25 mouse cellular contexts compared by ENCODE assay signal in the genomic region with DNA sequence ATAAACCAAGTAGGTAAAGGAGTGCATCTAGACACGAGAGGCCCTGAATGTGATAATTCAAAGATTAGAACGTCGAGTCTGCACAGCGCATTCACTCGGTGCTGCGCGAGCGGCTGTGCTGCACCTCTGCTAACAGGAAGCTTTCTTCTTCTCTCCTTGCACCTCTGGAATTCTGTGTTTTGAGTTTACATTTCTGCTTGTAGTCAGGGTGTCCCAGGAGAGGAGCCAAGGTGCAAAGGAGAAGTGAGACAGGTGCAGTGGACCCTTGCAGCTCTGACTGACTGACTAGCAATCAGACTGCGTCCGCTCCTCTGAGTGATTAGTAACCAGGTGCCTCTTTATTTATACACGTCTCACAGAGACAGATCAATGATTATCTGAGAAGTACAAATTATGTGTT. TPM values are rescaled to one million over a fixed set of nuclear protein-coding genes. Genes with fewer than 3 reads are reported as not detected.
A peak's percentile ranks its signal among the peaks of the same experiment; 100 is the strongest.
DNase-seq lines count a peak whose midpoint lies in the region; ATAC-seq lines count a peak whose summit lies in the region.
"Had no signal": no experiment of that assay in that cellular context is flagged by ENCODE, and none has a peak within 500 bp of the region (broad histone marks: within the 10 kb centered on the region; RNA-seq: fewer than 3 reads in every experiment).

No protein-coding gene starts in this region.

- no peak for ATAC-seq in kidney, embryonic 14.5 days (ENCODE audit: low FRiP score, low TSS enrichment)
- ATAC-seq in forebrain, embryonic 11.5 days (replicated peaks; ENCODE audit: low FRiP score) = no peak
- ATAC-seq in frontal cortex, adult (ENCODE audit: low TSS enrichment) = no peak
- ATAC-seq: forebrain, embryonic 15.5 days had no signal

- H3K27ac ChIP-seq in kidney, embryonic 14.5 days (ENCODE audit: low read depth, low read length) = no peak overlapping the region
- no peak overlapping the region for H3K27ac ChIP-seq in forebrain, embryonic 11.5 days (ENCODE audit: low read depth, low read length)
- H3K27ac ChIP-seq: forebrain, embryonic 15.5 days; heart, adult 2 months; heart, embryonic 15.5 days; hindbrain, embryonic 13.5 days; limb, embryonic 13.5 days; liver, embryonic 13.5 days; lung, embryonic 15.5 days had no signal

- H3K4me3 ChIP-seq in kidney, embryonic 14.5 days (ENCODE audit: low read length) = no peak overlapping the region
- H3K4me3 ChIP-seq in forebrain, embryonic 11.5 days (ENCODE audit: low read depth, low read length) = no peak overlapping the region
- H3K4me3 ChIP-seq: forebrain, embryonic 15.5 days; heart, adult 2 months; heart, embryonic 15.5 days; hindbrain, embryonic 13.5 days; limb, embryonic 13.5 days; liver, embryonic 13.5 days; lung, embryonic 15.5 days had no signal

- intact Hi-C loops in left cerebral cortex, postnatal 36 days (cut with DNase I) = no loop called here

- no peak overlapping the region for H3K4me2 ChIP-seq in kidney, embryonic 14.5 days (replicated peaks; ENCODE audit: low read depth, low read length)
- no peak overlapping the region for H3K4me2 ChIP-seq in forebrain, embryonic 11.5 days (ENCODE audit: low read depth, low read length, severe bottlenecking)
- H3K4me2 ChIP-seq: forebrain, embryonic 15.5 days; heart, embryonic 15.5 days; hindbrain, embryonic 13.5 days; limb, embryonic 13.5 days; liver, embryonic 13.5 days; lung, embryonic 15.5 days had no signal

- H3K27me3 ChIP-seq in kidney, embryonic 14.5 days (ENCODE audit: control insufficient read depth, insufficient read depth, low read length) = no peaks in the 10 kb centered on the region
- H3K27me3 ChIP-seq in forebrain, embryonic 11.5 days (ENCODE audit: control insufficient read depth, insufficient read depth, low read length) = no peaks in the 10 kb centered on the region
- H3K27me3 ChIP-seq: forebrain, embryonic 15.5 days; lung, embryonic 15.5 days had no signal

- no peaks in the 10 kb centered on the region for H3K36me3 ChIP-seq in kidney, embryonic 14.5 days (ENCODE audit: control insufficient read depth, insufficient read depth, low read length)
- no peaks in the 10 kb centered on the region for H3K36me3 ChIP-seq in forebrain, embryonic 11.5 days (ENCODE audit: control insufficient read depth, insufficient read depth, low read length)
- H3K36me3 ChIP-seq: forebrain, embryonic 15.5 days; heart, embryonic 15.5 days; hindbrain, embryonic 13.5 days; limb, embryonic 13.5 days; liver, embryonic 13.5 days; lung, embryonic 15.5 days had no signal

- peak; percentile 64 for DNase-seq in kidney, adult 18-20 months
- DNase-seq in B cell, adult 2 months = peak; percentile 75 to 79
- peak; percentile 84 to 88 for DNase-seq in kidney, adult 8-10 months
- peak; percentile 66 to 89 for DNase-seq in kidney, postnatal 25 days
- DNase-seq in forebrain, embryonic 11.5 days (ENCODE audit: low spot score) = no peak
- DNase-seq in left cerebral cortex, postnatal 36 days (ENCODE audit: low spot score in 2 of 2) = no peak
- DNase-seq: adrenal gland, postnatal 10 days; cerebellum, adult 18-20 months; cerebellum, postnatal 36 days; embryo, embryonic 11 days; gastrocnemius, postnatal 36 days; heart, adult 2 months; heart, postnatal 36 days; liver, embryonic 13.5 days; lung, postnatal 4 days; midbrain, embryonic 14.5 days; retina, postnatal 1 day; right cerebral cortex, postnatal 25 days had no signal

- no peaks in the 10 kb centered on the region for H3K9me3 ChIP-seq in kidney, embryonic 14.5 days (ENCODE audit: control insufficient read depth, low read length)
- no peaks in the 10 kb centered on the region for H3K9me3 ChIP-seq in forebrain, embryonic 11.5 days (ENCODE audit: control insufficient read depth, low read length)
- H3K9me3 ChIP-seq: forebrain, embryonic 15.5 days; heart, embryonic 15.5 days; hindbrain, embryonic 13.5 days; limb, embryonic 13.5 days; liver, embryonic 13.5 days; lung, embryonic 15.5 days had no signal

- peaks cover 3% of the 10 kb centered on the region; the same call in 1 of the 2 replicates for H3K4me1 ChIP-seq in kidney, embryonic 14.5 days (ENCODE audit: control insufficient read depth, insufficient read depth, low read length)
- H3K4me1 ChIP-seq in forebrain, embryonic 11.5 days (replicated peaks; ENCODE audit: control insufficient read depth, insufficient read depth, low read length) = no peaks in the 10 kb centered on the region; the same call in 1 of the 2 replicates
- H3K4me1 ChIP-seq: lung, embryonic 15.5 days had no signal

- 84% methylated on average over 11 of the region's 11 CpGs for WGBS in kidney, embryonic 14.5 days
- WGBS in forebrain, embryonic 11.5 days = 84% methylated on average over 11 of the region's 11 CpGs

- no peak overlapping the region for H3K9ac ChIP-seq in kidney, embryonic 14.5 days (ENCODE audit: low read depth, low read length)
- no peak overlapping the region for H3K9ac ChIP-seq in forebrain, embryonic 11.5 days (ENCODE audit: low read length)
- H3K9ac ChIP-seq: forebrain, embryonic 15.5 days; heart, embryonic 15.5 days; hindbrain, embryonic 13.5 days; limb, embryonic 13.5 days; liver, embryonic 13.5 days; lung, embryonic 15.5 days had no signal

RNA-seq across cellular contexts. Expression of gene Gm12184, which starts 16.7 kb away (rescaled TPM):
- 5.6 and 7.6 TPM in 2 replicates for polyA plus RNA-seq in kidney, embryonic 14.5 days (2014; fragmentation: Nextera tagmentation; extraction: Ambion mirVana)
- 12.3 and 12.7 TPM in 2 replicates for polyA plus RNA-seq in forebrain, embryonic 11.5 days (2014; fragmentation: Nextera tagmentation; extraction: Ambion mirVana)
- 1 to 10 TPM; 1.3 to 3.0 TPM for total RNA-seq in left cerebral cortex, postnatal 36 days (2021)

RNA-seq across cellular contexts. Expression of gene Trim7, which starts 17.3 kb away (rescaled TPM):
- polyA plus RNA-seq in kidney, embryonic 14.5 days (2014; fragmentation: Nextera tagmentation; extraction: Ambion mirVana) = 1.3 and 2.9 TPM in 2 replicates
- polyA plus RNA-seq in forebrain, embryonic 11.5 days (2014; fragmentation: Nextera tagmentation; extraction: Ambion mirVana) = 0.51 and 2.1 TPM in 2 replicates
- total RNA-seq in left cerebral cortex, postnatal 36 days (2021) = 1 to 10 TPM; 2.5 to 3.0 TPM

RNA-seq across cellular contexts. Expression of gene Trim41, which starts 26.0 kb away (rescaled TPM):
- polyA plus RNA-seq in kidney, embryonic 14.5 days (2014; fragmentation: Nextera tagmentation; extraction: Ambion mirVana) = 5.8 and 6.1 TPM in 2 replicates
- polyA plus RNA-seq in forebrain, embryonic 11.5 days (2014; fragmentation: Nextera tagmentation; extraction: Ambion mirVana) = 4.5 and 5.6 TPM in 2 replicates
- 10 to 100 TPM; 61.2 to 62.1 TPM for total RNA-seq in left cerebral cortex, postnatal 36 days (2021)

RNA-seq across cellular contexts. Expression of gene Irgm1, which starts 28.3 kb away (rescaled TPM):
- polyA plus RNA-seq in kidney, embryonic 14.5 days (2014; fragmentation: Nextera tagmentation; extraction: Ambion mirVana) = 11.7 and 13.2 TPM in 2 replicates
- polyA plus RNA-seq in forebrain, embryonic 11.5 days (2014; fragmentation: Nextera tagmentation; extraction: Ambion mirVana) = 1.5 TPM in 2 replicates
- total RNA-seq in left cerebral cortex, postnatal 36 days (2021) = 1 to 10 TPM; 5.2 to 6.2 TPM

RNA-seq across cellular contexts. Expression of gene Rack1, which starts 43.1 kb away (rescaled TPM):
- polyA plus RNA-seq in kidney, embryonic 14.5 days (2014; fragmentation: Nextera tagmentation; extraction: Ambion mirVana) = 994 and 1,198 TPM in 2 replicates
- polyA plus RNA-seq in forebrain, embryonic 11.5 days (2014; fragmentation: Nextera tagmentation; extraction: Ambion mirVana) = 648 and 653 TPM in 2 replicates
- total RNA-seq in left cerebral cortex, postnatal 36 days (2021) = 100 to 1,000 TPM; 215 to 226 TPM

Comparison
In these comparisons a context has a peak if more than half of its experiments do, and no peak if none do; other contexts are left out.
1. DNase-seq: peak in kidney, adult 18-20 months (single experiment), B cell, adult 2 months (2 of 2), kidney, adult 8-10 months (2 of 2) and kidney, postnatal 25 days (2 of 2); none in forebrain, embryonic 11.5 days (single experiment) and left cerebral cortex, postnatal 36 days (0 of 2).